Mouse (Mus musculus): ENCODE data around the gene Gnptab.

Gene Gnptab

GRCm38 (mm10) chr10:88376770-88377169 lies 2.2 kb upstream of the Gnptab start:
- peak; percentile 98 to 99 for DNase-seq (ENCODE audit: low spot score in 2 of 2)

- no peak for DNase-seq (ENCODE audit: low spot score in 2 of 2)
Measured at GRCm38 (mm10) chr10:88377666-88378065, 1.3 kb upstream of the Gnptab start.

GRCm38 (mm10) chr10:88380002-88380401 lies 1.1 kb downstream of the Gnptab start:
- DNase-seq (ENCODE audit: low spot score in 2 of 2), result peak; percentile 31 to 51

- DNase-seq (ENCODE audit: low spot score in 2 of 2), result no peak
Measured at GRCm38 (mm10) chr10:88380430-88381060, 1.6 kb downstream of the Gnptab start.

GRCm38 (mm10) chr10:88381286-88381685 lies 2.4 kb downstream of the Gnptab start:
- no peak for DNase-seq (ENCODE audit: low spot score in 2 of 2)

GRCm38 (mm10) chr10:88382009-88382408 lies 3.1 kb downstream of the Gnptab start:
- no peak for DNase-seq (ENCODE audit: low spot score in 2 of 2)

- no peak for DNase-seq (ENCODE audit: low spot score in 2 of 2)
Measured at GRCm38 (mm10) chr10:88383479-88383878, 4.5 kb downstream of the Gnptab start.

GRCm38 (mm10) chr10:88384081-88384480 lies 5.1 kb downstream of the Gnptab start:
- no peak for DNase-seq (ENCODE audit: low spot score in 2 of 2)

- no peak for DNase-seq (ENCODE audit: low spot score in 2 of 2)
Measured at GRCm38 (mm10) chr10:88385290-88385689, 6.4 kb downstream of the Gnptab start.

GRCm38 (mm10) chr10:88385758-88386157 lies 6.8 kb downstream of the Gnptab start:
- no peak for DNase-seq (ENCODE audit: low spot score in 2 of 2)

- DNase-seq (ENCODE audit: low spot score in 2 of 2), result no peak
Measured at GRCm38 (mm10) chr10:88386251-88386650, 7.3 kb downstream of the Gnptab start.

GRCm38 (mm10) chr10:88389576-88389975 lies 10.6 kb downstream of the Gnptab start:
- DNase-seq (ENCODE audit: low spot score in 2 of 2), result no peak

GRCm38 (mm10) chr10:88390096-88390790 lies 11.3 kb downstream of the Gnptab start:
- DNase-seq (ENCODE audit: low spot score in 2 of 2), result no peak

- DNase-seq (ENCODE audit: low spot score in 2 of 2), result no peak
Measured at GRCm38 (mm10) chr10:88391495-88391894, 12.6 kb downstream of the Gnptab start.

GRCm38 (mm10) chr10:88392181-88392847 lies 13.4 kb downstream of the Gnptab start:
- peak; percentile 42 to 50 for DNase-seq (ENCODE audit: low spot score in 2 of 2)

GRCm38 (mm10) chr10:88398668-88399243 lies 19.8 kb downstream of the Gnptab start:
- no peak for DNase-seq (ENCODE audit: low spot score in 2 of 2)

- DNase-seq (ENCODE audit: low spot score in 2 of 2), result no peak
Measured at GRCm38 (mm10) chr10:88399271-88399670, 20.3 kb downstream of the Gnptab start.

- no peak for DNase-seq (ENCODE audit: low spot score in 2 of 2)
Measured at GRCm38 (mm10) chr10:88403021-88403420, 24.1 kb downstream of the Gnptab start.

- DNase-seq (ENCODE audit: low spot score in 2 of 2), result no peak
Measured at GRCm38 (mm10) chr10:88404220-88404619, 25.3 kb downstream of the Gnptab start.

GRCm38 (mm10) chr10:88405812-88406211 lies 26.9 kb downstream of the Gnptab start:
- peak; percentile 21 to 42 for DNase-seq (ENCODE audit: low spot score in 2 of 2)

GRCm38 (mm10) chr10:88407875-88408631 lies 29.1 kb downstream of the Gnptab start:
- DNase-seq (ENCODE audit: low spot score in 2 of 2), result no peak

GRCm38 (mm10) chr10:88409751-88410150 lies 30.8 kb downstream of the Gnptab start:
- DNase-seq (ENCODE audit: low spot score in 2 of 2), result no peak

All from right cerebral cortex, adult 2 months (tissue).